Mouse (Mus musculus) hindbrain, embryonic 14.5 days (tissue): Measurements from ENCODE around the gene Cnnm2. TPM values are rescaled to one million over a fixed set of nuclear protein-coding genes. Genes with fewer than 3 reads are reported as not detected.
A peak's percentile ranks its signal among the peaks of the same experiment; 100 is the strongest.

Source experiments
- ATAC-seq: fragments of 200-750 bp; cut with Nextera tagmentation; 2 replicates; pipeline ENCODE4 v1.8.0; 2017; ENCODE audit warnings: moderate number of reproducible peaks, mild to moderate bottlenecking, moderate TSS enrichment, moderate library complexity; ENCODE audit not compliant: low FRiP score
- DNase-seq: peaks from one replicate; pipeline ENCODE4 v3.0.0-alpha.2; 2015; ENCODE audit warnings: low spot score
- H3K27ac ChIP-seq: fragments of 300-500 bp; sonication (generic); 2 replicates; pipeline ENCODE4 v1.5.1; 2014; ENCODE audit warnings: mild to moderate bottlenecking, moderate library complexity
- H3K27me3 ChIP-seq: fragments of 300-500 bp; sonication (generic); 2 replicates; pipeline ENCODE4 v1.6.1; 2014; ENCODE audit warnings: mild to moderate bottlenecking, low read length, mixed read lengths; ENCODE audit not compliant: control insufficient read depth, insufficient read depth
- H3K36me3 ChIP-seq: fragments of 300-500 bp; sonication (generic); replicated peaks from 2 replicates; pipeline ENCODE4 v1.6.1; 2014; ENCODE audit not compliant: control insufficient read depth, insufficient read depth
- H3K4me1 ChIP-seq: fragments of 300-500 bp; sonication (generic); replicated peaks from 2 replicates; pipeline ENCODE4 v1.6.1; 2014; ENCODE audit warnings: antibody characterized with exemption, low read length, mixed read lengths; ENCODE audit not compliant: control insufficient read depth, insufficient read depth
- H3K4me2 ChIP-seq: fragments of 300-500 bp; sonication (generic); replicated peaks from 2 replicates; pipeline ENCODE4 v1.6.1; 2014; ENCODE audit warnings: mild to moderate bottlenecking, moderate library complexity
- H3K4me3 ChIP-seq: fragments of 300-500 bp; sonication (generic); replicated peaks from 2 replicates; pipeline ENCODE4 v1.5.1; 2014; ENCODE audit warnings: mild to moderate bottlenecking, low read length
- H3K9ac ChIP-seq: fragments of 300-500 bp; sonication (generic); 2 replicates; pipeline ENCODE4 v1.6.1; 2014
- H3K9me3 ChIP-seq: fragments of 300-500 bp; sonication (generic); 2 replicates; pipeline ENCODE4 v1.6.1; 2016; ENCODE audit warnings: low read length; ENCODE audit not compliant: control insufficient read depth
- WGBS: fragments of 180-500 bp; shearing (Covaris S2); extraction: QIAGEN DNeasy Blood & Tissue Kit; methylation state at CpG from one replicate; pipeline ENCODE4 v1.1.7; 2014; 5-methylcytosine and 5-hydroxymethylcytosine counted together
- polyA plus RNA-seq: library from polyadenylated mRNA; unstranded; fragments of >200 nt; fragmentation: Nextera tagmentation; extraction: Ambion mirVana; gene quantifications from 2 replicates; pipeline ENCODE4 v1.2.1, GENCODE M21; 2014

The Cnnm2 gene
- polyA plus RNA-seq, 1 experiment from 2014 or later, result 10.8 TPM

DNA sequence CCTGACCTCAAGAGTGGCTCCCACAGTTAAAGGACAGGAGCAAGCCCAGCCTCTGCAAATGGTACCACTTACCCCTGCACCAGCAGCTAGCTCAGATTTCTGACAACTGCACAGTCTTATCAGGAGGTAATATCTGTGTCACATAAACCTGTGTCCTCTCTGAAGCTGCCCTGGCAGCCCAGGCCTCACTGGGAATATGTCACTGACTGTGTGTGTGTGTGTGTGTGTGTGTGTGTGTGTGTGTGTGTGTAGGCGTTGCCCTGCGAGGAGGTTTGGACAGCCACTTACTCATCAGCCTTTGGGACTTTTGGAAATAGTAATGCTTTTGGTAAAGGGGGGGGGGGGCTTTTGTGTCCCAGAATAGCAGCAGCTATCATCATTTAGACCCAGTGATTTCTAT is 81.6 kb downstream of the Cnnm2 start:
- no peaks in the 10 kb centered on the region for H3K9me3 ChIP-seq
- H3K4me2 ChIP-seq, result no peak overlapping the region
- H3K4me1 ChIP-seq, result no peaks in the 10 kb centered on the region
- H3K27me3 ChIP-seq, result no peaks in the 10 kb centered on the region
- DNase-seq, result no peak
- H3K27ac ChIP-seq, result no peak overlapping the region
- no peak overlapping the region for H3K4me3 ChIP-seq
- no peak overlapping the region for H3K9ac ChIP-seq
- H3K36me3 ChIP-seq, result no peaks in the 10 kb centered on the region
- 79% methylated on average over 2 of the region's 2 CpGs for WGBS
- no peak for ATAC-seq

DNA sequence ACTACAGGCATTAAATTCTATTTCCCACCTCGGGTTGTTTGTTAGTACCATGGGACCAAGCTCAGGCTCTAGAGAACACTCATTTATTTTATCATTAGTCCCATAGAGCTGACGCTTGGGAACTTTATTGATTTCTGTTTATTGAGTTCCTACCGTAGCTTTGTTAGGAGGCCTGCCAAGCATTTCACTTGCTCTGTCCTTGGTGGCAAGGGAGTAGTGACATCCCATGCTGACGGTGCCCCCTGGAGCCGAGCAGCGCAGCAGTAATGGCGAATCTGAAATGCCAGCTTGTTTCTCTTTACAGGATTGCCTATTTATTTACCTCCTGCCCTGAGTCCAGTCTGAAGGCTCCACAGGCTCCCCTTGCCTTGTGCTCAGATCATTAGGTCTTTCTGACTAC is 84.7 kb downstream of the Cnnm2 start:
- H3K9me3 ChIP-seq, result no peaks in the 10 kb centered on the region
- H3K27me3 ChIP-seq, result no peaks in the 10 kb centered on the region
- ATAC-seq (no peak), DNase-seq (no peak)
- no peaks in the 10 kb centered on the region for H3K36me3 ChIP-seq
- H3K27ac ChIP-seq, result no peak overlapping the region
- 84% methylated on average over 7 of the region's 7 CpGs for WGBS
- H3K4me3 ChIP-seq, result no peak overlapping the region
- no peak overlapping the region for H3K9ac ChIP-seq
- H3K4me1 ChIP-seq, result no peaks in the 10 kb centered on the region
- H3K4me2 ChIP-seq, result no peak overlapping the region

DNA sequence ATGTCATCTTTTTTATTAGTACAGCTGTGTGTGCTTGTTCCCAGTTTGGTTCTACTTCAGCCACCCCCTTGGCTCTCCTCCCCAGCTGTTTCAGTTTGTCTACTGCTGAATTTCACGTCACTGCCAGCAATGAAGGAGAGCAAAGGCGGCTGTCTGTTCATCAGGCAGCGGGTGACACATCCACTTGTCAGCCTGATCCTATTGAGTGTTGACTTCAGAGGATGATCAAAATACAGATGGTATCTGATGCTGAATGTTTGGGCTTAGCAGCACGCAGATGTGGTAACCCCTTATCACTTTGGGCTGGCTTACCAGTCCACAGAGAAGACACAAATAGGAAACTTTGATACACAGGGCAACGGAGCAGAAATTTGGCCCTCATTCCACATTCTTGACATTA is 85.1 kb downstream of the Cnnm2 start:
- H3K4me2 ChIP-seq, result no peak overlapping the region
- H3K4me1 ChIP-seq, result no peaks in the 10 kb centered on the region
- H3K27me3 ChIP-seq, result no peaks in the 10 kb centered on the region

DNA sequence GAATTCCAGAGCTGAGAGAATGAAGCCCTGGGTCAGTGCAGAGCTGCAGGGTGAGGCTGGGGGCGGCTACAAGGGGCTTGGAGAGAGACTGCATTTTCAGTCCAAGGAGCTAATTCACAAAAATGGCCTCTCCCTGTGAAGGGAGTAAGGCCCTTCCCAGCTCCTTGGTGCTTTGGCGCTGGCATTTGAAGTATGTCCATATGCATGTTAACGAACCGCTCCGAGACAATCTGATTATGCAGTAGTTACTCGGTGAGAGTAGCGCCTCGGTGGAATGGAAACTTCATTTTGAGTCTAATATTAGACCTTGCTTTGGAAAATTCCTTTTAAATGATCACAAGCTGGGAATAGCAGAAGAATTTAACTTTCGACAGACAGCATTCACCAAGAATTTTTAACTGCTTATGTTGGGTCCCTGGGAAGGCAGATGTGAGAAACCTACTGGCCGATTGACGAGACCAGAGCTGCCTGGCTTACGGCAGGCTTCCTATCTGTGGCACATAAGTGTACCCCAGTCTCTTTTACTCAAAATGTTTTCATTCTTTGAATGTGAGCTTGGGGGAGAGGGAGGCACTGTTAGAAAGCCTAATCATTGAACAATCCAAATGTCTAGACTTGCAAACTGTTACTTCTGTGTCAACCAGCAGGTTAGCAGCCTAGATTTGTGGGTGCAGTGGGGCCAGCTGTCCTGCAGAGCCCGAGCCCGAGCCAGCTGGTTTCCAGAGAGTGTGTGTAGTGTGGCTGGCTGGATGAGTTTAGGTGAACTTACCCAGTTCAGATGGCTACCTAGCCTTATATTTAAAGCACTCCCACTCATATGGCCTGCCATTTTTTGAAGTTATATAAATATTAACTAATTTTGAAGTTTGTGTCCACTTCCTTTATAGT is 87.2 kb downstream of the Cnnm2 start:
- ATAC-seq (no peak), DNase-seq (no peak)
- Histone ChIP-seq H3K27me3 (no peaks in the 10 kb centered on the region), H3K4me3 (no peak overlapping the region), H3K4me2 (no peak overlapping the region), H3K9me3 (no peaks in the 10 kb centered on the region), H3K9ac (no peak overlapping the region), H3K36me3 (no peaks in the 10 kb centered on the region), H3K4me1 (no peaks in the 10 kb centered on the region), H3K27ac (no peak overlapping the region)
- WGBS, result 64% methylated on average over 14 of the region's 14 CpGs

More for the DNA sequence above, 85.1 kb downstream of the Cnnm2 start:
- H3K27ac ChIP-seq, result no peak overlapping the region
- no peak for DNase-seq
- no peak for ATAC-seq
- no peaks in the 10 kb centered on the region for H3K9me3 ChIP-seq
- H3K4me3 ChIP-seq, result no peak overlapping the region
- WGBS, result 84% methylated on average over 5 of the region's 5 CpGs
- H3K9ac ChIP-seq, result no peak overlapping the region
- H3K36me3 ChIP-seq, result no peaks in the 10 kb centered on the region

DNA sequence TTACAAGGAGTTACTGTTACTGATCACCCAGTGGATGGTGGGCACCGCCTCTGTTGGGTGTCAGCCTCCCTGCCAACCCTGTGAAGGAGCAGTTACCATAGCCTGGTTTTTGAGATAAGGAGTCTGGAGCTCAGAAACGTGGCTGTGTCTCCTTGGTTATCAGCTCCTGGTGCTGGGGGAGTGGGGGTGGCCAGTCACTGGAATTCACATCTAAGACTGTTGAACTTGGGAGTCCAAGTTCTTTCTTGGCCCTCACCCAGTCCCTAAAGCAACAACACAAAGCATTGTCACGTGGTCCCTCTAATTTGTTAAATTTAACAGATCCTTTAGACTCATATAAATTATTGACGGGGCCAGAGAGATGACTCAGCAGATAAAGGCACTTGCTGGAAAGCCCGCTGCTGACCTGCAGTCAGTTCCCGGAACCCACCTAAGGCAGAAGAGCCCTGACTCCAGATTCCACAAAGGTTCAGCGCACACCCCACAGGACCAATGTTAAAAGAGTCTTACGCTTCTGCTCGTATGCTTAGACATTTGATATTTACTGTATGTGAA is 88.1 kb downstream of the Cnnm2 start:
- H3K36me3 ChIP-seq, result no peaks in the 10 kb centered on the region
- no peak overlapping the region for H3K27ac ChIP-seq
- H3K4me1 ChIP-seq, result no peaks in the 10 kb centered on the region
- no peak overlapping the region for H3K4me2 ChIP-seq
- H3K27me3 ChIP-seq, result no peaks in the 10 kb centered on the region
- no peaks in the 10 kb centered on the region for H3K9me3 ChIP-seq
- H3K4me3 ChIP-seq, result no peak overlapping the region
- H3K9ac ChIP-seq, result no peak overlapping the region
- WGBS, result 78% methylated on average over 9 of the region's 9 CpGs
- ATAC-seq (no peak), DNase-seq (no peak)

DNA sequence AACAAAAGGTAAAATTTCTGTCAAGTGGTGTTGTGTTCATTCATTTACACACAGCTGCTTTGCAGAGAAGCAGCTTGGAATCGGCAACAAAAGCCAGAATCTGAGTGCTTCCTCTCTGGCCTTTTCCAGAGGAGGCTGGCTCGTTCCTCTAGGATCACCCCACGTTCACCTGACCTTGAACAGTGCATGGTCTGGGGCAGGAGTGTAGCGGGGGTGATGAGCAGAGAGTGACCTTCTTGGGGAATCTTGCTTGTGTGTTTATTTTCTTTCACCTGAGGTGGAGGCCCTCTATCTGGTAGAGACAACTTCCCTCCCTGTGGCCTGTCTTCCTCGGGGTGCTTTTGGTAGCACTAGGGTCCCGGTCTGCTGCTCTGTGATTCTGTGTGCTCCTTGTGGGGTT is 94.8 kb downstream of the Cnnm2 start:
- 46% methylated on average over 6 of the region's 6 CpGs for WGBS
- H3K27ac ChIP-seq, result peak overlapping the region; percentile 61
- H3K9me3 ChIP-seq, result no peaks in the 10 kb centered on the region
- ATAC-seq (no peak), DNase-seq (no peak)
- 0 out of 2 replicates have a peak overlapping the region, but pooled peaks have one; percentile 9 for H3K9ac ChIP-seq
- H3K27me3 ChIP-seq, result no peaks in the 10 kb centered on the region
- H3K4me3 ChIP-seq, result no peak overlapping the region
- H3K4me1 ChIP-seq, result peaks cover 13% of the 10 kb centered on the region
- H3K4me2 ChIP-seq, result 0 out of 2 replicates have a peak overlapping the region, but pooled peaks have one; percentile 8
- H3K36me3 ChIP-seq, result peaks cover 4% of the 10 kb centered on the region; the same call in 1 of the 2 replicates

DNA sequence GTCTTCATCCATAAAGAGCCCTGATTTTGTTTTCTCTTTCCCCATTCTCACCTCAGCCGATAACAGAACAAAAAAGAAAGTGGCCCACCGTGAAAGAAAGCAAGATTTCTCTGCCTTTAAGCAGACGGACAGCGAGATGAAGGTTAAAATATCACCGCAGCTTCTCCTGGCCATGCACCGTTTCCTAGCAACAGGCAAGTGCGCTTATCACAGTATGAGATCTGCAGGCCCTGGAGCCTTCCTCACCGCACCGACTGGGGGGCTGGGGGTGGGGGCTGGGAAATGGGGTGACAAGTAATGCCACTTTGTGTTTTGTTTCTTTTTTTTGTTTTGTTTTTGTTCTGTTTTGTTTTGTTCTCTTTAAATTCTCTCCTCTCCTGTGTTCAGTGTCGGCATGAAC is 95.4 kb downstream of the Cnnm2 start:
- H3K4me2 ChIP-seq, result 0 out of 2 replicates have a peak overlapping the region, but pooled peaks have one; percentile 8
- no peaks in the 10 kb centered on the region for H3K9me3 ChIP-seq
- no peak overlapping the region for H3K4me3 ChIP-seq
- DNase-seq (no peak), ATAC-seq (no peak)
- peaks cover 13% of the 10 kb centered on the region for H3K4me1 ChIP-seq
- no peaks in the 10 kb centered on the region for H3K27me3 ChIP-seq
- 0 out of 2 replicates have a peak overlapping the region, but pooled peaks have one; percentile 9 for H3K9ac ChIP-seq
- peaks cover 4% of the 10 kb centered on the region; the same call in 1 of the 2 replicates for H3K36me3 ChIP-seq
- 14% methylated on average over 10 of the region's 10 CpGs for WGBS
- peak overlapping the region; percentile 61 for H3K27ac ChIP-seq

DNA sequence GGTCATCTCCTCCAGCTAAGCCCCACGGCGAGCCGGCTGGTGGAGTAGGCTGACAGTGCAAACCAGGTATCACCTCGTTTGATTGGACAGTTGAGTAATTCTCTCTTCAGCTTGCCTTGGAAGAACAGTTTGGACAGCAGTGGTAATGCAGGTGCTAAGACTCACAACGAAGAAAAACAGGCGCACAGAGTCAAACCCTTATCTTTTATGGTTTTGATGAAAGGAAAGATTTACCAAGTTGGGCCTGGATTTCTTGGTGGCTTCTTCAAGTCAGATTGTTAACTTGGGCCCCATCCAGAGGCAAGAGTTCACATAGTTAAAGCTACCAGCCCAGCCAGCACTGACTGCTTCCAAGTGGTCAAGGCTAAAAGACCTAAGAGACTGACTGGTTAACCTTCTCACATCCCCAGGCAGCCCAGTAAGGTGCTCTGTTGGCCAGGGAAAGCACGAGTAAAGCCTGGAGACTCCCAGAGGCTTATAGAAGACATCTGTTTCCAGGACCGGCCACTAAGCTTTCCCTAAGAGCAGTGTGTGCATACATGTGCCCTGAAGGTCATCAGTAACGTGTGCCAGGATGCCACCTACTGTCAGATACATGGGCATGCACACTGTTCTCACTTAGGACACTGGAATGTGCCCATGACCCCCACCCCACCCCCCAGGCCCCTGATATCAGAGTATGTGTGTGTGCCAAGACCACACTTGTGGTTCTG is 96.0 kb downstream of the Cnnm2 start:
- no peak overlapping the region for H3K9ac ChIP-seq
- WGBS, result 57% methylated on average over 9 of the region's 9 CpGs
- no peaks in the 10 kb centered on the region for H3K9me3 ChIP-seq
- H3K4me1 ChIP-seq, result peaks cover 13% of the 10 kb centered on the region
- no peak overlapping the region for H3K4me3 ChIP-seq
- peak overlapping the region; percentile 47; the same call in 1 of the 2 replicates for H3K27ac ChIP-seq
- H3K27me3 ChIP-seq, result no peaks in the 10 kb centered on the region
- H3K36me3 ChIP-seq, result peaks cover 4% of the 10 kb centered on the region; the same call in 1 of the 2 replicates
- DNase-seq (no peak), ATAC-seq (no peak)
- H3K4me2 ChIP-seq, result no peak overlapping the region

DNA sequence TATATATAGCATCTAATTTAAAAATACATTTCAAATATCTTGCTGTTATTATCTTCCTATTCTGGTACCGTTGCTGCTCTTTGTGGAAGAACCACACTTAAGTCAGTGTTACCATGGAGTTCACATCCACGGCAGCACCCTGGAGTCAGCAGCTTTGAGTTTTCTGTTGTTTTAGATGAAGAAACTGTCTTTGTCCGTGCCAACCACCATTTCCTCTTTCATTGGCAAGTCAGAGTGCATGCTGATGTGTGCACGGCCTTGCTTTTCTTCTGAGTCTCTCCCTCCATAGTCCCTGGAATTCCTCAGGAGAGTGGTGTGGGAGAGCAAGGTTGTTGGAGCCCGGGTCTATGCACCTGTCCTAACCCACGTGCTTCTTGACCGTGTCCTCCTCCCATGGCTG is 96.8 kb downstream of the Cnnm2 start:
- H3K4me2 ChIP-seq, result no peak overlapping the region
- H3K4me1 ChIP-seq, result peaks cover 13% of the 10 kb centered on the region
- H3K36me3 ChIP-seq, result peaks cover 4% of the 10 kb centered on the region; the same call in 1 of the 2 replicates
- H3K9me3 ChIP-seq, result no peaks in the 10 kb centered on the region
- no peak overlapping the region for H3K27ac ChIP-seq
- 85% methylated on average over 7 of the region's 7 CpGs for WGBS
- no peak for DNase-seq
- no peak overlapping the region for H3K4me3 ChIP-seq
- no peak overlapping the region for H3K9ac ChIP-seq
- no peaks in the 10 kb centered on the region for H3K27me3 ChIP-seq
- ATAC-seq, result no peak
